Mouse (Mus musculus): ENCODE data around the gene Asl.

GRCm38 (mm10) chr5:130046589-130046988 is 17.5 kb upstream of the Asl start:
- TF ChIP-seq HCFC1 (IDR thresholded peaks at IDR 0.05; ENCODE audit: borderline replicate concordance, insufficient read depth, low read length), result no peak
- no peak for TF ChIP-seq CHD2 (IDR thresholded peaks at IDR 0.05; ENCODE audit: low read depth, low read length)

Data from ES-E14 (cell line).